Mouse (Mus musculus) ZHBTc4 (cell line): ENCODE measurements around the gene Zfp319.

Experiments
- DNase-seq: peaks from one replicate; pipeline ENCODE4 v3.0.0-alpha.2; 2011; ENCODE audit warnings: low read depth, low spot score

Zfp319 gene

GRCm38 (mm10) chr8:95310342-95310970 is 21.3 kb downstream of the Zfp319 start, which contains the start of gene Tepp:
Gene Tepp, plus strand, starts transcription at chr8:95310566.
- no peak for DNase-seq

GRCm38 (mm10) chr8:95306431-95306830 is 25.3 kb downstream of the Zfp319 start, which contains the start of gene Cngb1:
Gene Cngb1, minus strand, starts transcription at chr8:95306585.
- DNase-seq = no peak

- DNase-seq = no peak
These were observed 26.2 kb downstream of the Zfp319 start for GRCm38 (mm10) chr8:95305526-95305925.

GRCm38 (mm10) chr8:95302410-95302809 is 29.3 kb downstream of the Zfp319 start:
- peak; percentile 59 for DNase-seq

GRCm38 (mm10) chr8:95293891-95294290 is 37.9 kb downstream of the Zfp319 start:
- peak; percentile 38 for DNase-seq

GRCm38 (mm10) chr8:95293172-95293571 is 38.6 kb downstream of the Zfp319 start:
- DNase-seq = peak; percentile 35

GRCm38 (mm10) chr8:95289066-95289650 is 42.6 kb downstream of the Zfp319 start:
- no peak for DNase-seq

GRCm38 (mm10) chr8:95281493-95281892 is 50.3 kb downstream of the Zfp319 start:
- DNase-seq = no peak
